Mouse (Mus musculus) ES-E14 (cell line): ENCODE results near the gene Zfp652. TPM values are rescaled to one million over a fixed set of nuclear protein-coding genes. Genes with fewer than 3 reads are reported as not detected.
A peak's percentile ranks its signal among the peaks of the same experiment; 100 is the strongest.

ENCODE experiments used
- DNase-seq: peaks from one replicate; pipeline ENCODE4 v3.0.0-alpha.2; 2013; ENCODE audit warnings: low read depth, low spot score
- H3K27ac ChIP-seq: 2 replicates; pipeline ENCODE4 v1.5.1; 2012; ENCODE audit warnings: low read depth, mild to moderate bottlenecking, low read length, moderate library complexity, mixed read lengths; ENCODE audit not compliant: poor library complexity, insufficient read depth, severe bottlenecking
- H3K36me3 ChIP-seq: 2 replicates; pipeline ENCODE4 v1.6.1; 2012; ENCODE audit warnings: mild to moderate bottlenecking, low read length, moderate library complexity, mixed read lengths; ENCODE audit not compliant: control insufficient read depth, poor library complexity, insufficient read depth, severe bottlenecking
- H3K4me1 ChIP-seq, 2 experiments: fragments of 150-350 bp in 1 of 2; sonication (generic) in 1 of 2; 2 replicates each; pipeline ENCODE4 v1.6.1; 2012; ENCODE audit warnings: low read length in 2 of 2, mild to moderate bottlenecking in 1 of 2, mixed read lengths in 1 of 2; ENCODE audit not compliant: control insufficient read depth in 2 of 2, insufficient read depth in 2 of 2, poor library complexity in 1 of 2
- H3K4me3 ChIP-seq, 2 experiments: fragments of 150-350 bp in 1 of 2; sonication (generic) in 1 of 2; 2 replicates each; pipeline ENCODE4 v1.5.1; 2012; ENCODE audit warnings: low read length in 2 of 2, low read depth in 1 of 2, mild to moderate bottlenecking in 1 of 2, mixed read lengths in 1 of 2; ENCODE audit not compliant: insufficient read depth in 1 of 2, poor library complexity in 1 of 2, severe bottlenecking in 1 of 2
- H3K9ac ChIP-seq: 2 replicates; pipeline ENCODE4 v1.6.1; 2012; ENCODE audit warnings: low read depth, mild to moderate bottlenecking, low read length, mixed read lengths; ENCODE audit not compliant: poor library complexity, insufficient read depth, severe bottlenecking
- H3K9me3 ChIP-seq: fragments of 150-350 bp; sonication (generic); 2 replicates; pipeline ENCODE4 v1.6.1; 2012; ENCODE audit warnings: low read depth, mild to moderate bottlenecking, low read length; ENCODE audit not compliant: control insufficient read depth, insufficient read depth
- CHD2 ChIP-seq: IDR thresholded peaks from 2 replicates; pipeline ENCODE4 v1.6.1; 2014; ENCODE audit warnings: mild to moderate bottlenecking, low read depth, low read length, inconsistent platforms
- HCFC1 ChIP-seq: IDR thresholded peaks from 2 replicates; pipeline ENCODE4 v1.6.1; 2012; ENCODE audit warnings: low read length, inconsistent platforms, borderline replicate concordance; ENCODE audit not compliant: insufficient read depth
- MAFK ChIP-seq: IDR thresholded peaks from 2 replicates; pipeline ENCODE4 v1.6.1; 2014; ENCODE audit warnings: mild to moderate bottlenecking, low read depth, low read length, inconsistent platforms; ENCODE audit not compliant: insufficient read depth
- ZC3H11A ChIP-seq: IDR thresholded peaks from 2 replicates; pipeline ENCODE4 v1.6.1; 2012; ENCODE audit warnings: low read depth, mild to moderate bottlenecking, inconsistent platforms, low read length, borderline replicate concordance
- ZNF384 ChIP-seq: IDR thresholded peaks from 2 replicates; pipeline ENCODE4 v1.6.1; 2012; ENCODE audit warnings: low read depth, low read length, inconsistent platforms
- in situ Hi-C, 2 experiments: fragments of 600-800 bp; cut with MboI; formaldehyde crosslinking; loops; one replicate each; pipeline ENCODE4 v1.15.1; 2025; ENCODE audit warnings: low sequenced_read_pairs in 2 of 2, inconsistent platforms in 1 of 2; ENCODE audit not compliant: unreplicated experiment in 2 of 2
- total RNA-seq: library from RNA; depleted of rRNA; stranded (reverse); fragments of 300-350 nt; gene quantifications from 2 replicates; pipeline ENCODE4 v1.2.3, GENCODE M21; 2012

The Zfp652 gene
- total RNA-seq, 1 experiment, result 26.9 TPM

DNA sequence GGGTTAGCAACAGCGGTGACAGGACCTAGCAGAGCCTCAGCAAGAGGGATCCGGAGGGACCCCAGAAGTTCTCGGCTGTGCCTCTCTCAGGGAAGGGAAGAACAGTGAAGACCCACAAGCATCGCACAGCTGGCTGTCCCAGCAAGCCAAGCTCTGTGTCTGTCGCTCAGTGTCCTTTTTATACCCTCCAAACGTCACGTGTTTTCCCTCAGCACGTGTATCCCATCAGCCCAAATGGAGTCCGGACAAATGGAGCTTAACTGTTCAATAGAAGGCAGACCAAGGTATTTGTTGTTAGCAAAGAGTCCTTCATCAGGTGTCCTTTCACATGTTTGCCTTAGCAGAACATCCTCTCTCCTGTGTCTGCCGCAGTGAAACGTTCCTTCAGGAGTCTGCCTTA lies 69.1 kb downstream of the Zfp652 start:
- Histone ChIP-seq H3K27ac (no peak overlapping the region), H3K9me3 (no peaks in the 10 kb centered on the region), H3K4me1 (peaks cover 0 to 9% of the 10 kb centered on the region in 2 experiments; a peak in 3 of 4 replicates), H3K36me3 (no peaks in the 10 kb centered on the region; the same call in 1 of the 2 replicates), H3K4me3 (no peak overlapping the region), H3K9ac (no peak overlapping the region)
- in situ Hi-C loops, result no loop called here
- TF ChIP-seq MAFK (no peak), ZC3H11A (no peak), ZNF384 (no peak), HCFC1 (no peak), CHD2 (no peak)
- DNase-seq, result no peak

DNA sequence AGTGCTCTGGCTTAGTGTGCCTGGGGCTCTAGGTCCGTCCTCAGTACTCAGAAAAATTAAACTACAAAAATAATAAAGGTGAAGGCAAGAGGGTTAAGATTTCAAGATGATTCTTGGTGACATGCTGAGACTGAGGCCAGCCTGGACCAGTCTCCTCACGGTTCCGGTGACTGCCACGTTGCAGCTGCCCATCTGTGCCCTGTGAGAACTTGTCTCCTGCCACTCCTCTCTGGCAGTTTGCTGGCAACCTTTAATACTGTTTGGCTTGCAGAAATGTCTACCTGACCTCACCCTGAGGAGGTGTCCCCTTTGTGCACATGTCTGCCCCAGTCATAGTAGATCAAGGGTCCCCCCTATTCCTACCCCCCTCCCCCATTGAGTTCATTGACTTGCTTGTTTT lies 71.0 kb downstream of the Zfp652 start:
- in situ Hi-C loops, result no loop called here
- TF ChIP-seq HCFC1, result no peak
- TF ChIP-seq ZNF384, result no peak
- no peak for TF ChIP-seq CHD2
- no peak for TF ChIP-seq ZC3H11A
- TF ChIP-seq MAFK, result no peak
- H3K4me1 ChIP-seq, result peaks cover 0 to 2% of the 10 kb centered on the region in 2 experiments; a peak in 3 of 4 replicates
- no peaks in the 10 kb centered on the region for H3K9me3 ChIP-seq
- no peak overlapping the region for H3K27ac ChIP-seq
- H3K9ac ChIP-seq, result no peak overlapping the region
- no peak overlapping the region for H3K4me3 ChIP-seq
- H3K36me3 ChIP-seq, result no peaks in the 10 kb centered on the region
- DNase-seq, result no peak

DNA sequence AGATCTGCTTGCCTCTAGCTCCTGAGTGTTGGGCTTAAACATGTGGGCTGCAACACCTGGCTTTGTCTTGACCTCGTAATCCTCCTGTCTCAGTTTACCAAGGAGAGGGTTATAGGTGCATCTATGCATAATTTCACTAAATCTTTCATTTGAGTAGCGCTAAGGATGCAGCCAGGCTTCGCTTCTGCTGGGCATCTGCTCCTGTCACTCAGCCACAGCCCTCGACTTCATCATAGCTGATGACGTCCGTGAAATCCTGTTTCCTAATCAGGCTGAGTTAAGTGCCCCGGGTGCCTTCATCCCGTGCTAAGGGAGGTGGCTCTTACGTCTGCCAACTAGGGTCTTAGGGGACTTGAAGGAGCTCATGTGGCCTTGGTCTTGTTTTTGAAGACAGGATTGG lies 71.5 kb downstream of the Zfp652 start:
- Histone ChIP-seq H3K4me3 (no peak overlapping the region), H3K27ac (no peak overlapping the region), H3K9me3 (no peaks in the 10 kb centered on the region), H3K36me3 (no peaks in the 10 kb centered on the region), H3K9ac (no peak overlapping the region), H3K4me1 (peaks cover 0 to 2% of the 10 kb centered on the region in 2 experiments; a peak in 3 of 4 replicates)
- TF ChIP-seq ZC3H11A (no peak), ZNF384 (no peak), CHD2 (no peak), HCFC1 (no peak), MAFK (no peak)
- no peak for DNase-seq
- in situ Hi-C loops, result no loop called here

DNA sequence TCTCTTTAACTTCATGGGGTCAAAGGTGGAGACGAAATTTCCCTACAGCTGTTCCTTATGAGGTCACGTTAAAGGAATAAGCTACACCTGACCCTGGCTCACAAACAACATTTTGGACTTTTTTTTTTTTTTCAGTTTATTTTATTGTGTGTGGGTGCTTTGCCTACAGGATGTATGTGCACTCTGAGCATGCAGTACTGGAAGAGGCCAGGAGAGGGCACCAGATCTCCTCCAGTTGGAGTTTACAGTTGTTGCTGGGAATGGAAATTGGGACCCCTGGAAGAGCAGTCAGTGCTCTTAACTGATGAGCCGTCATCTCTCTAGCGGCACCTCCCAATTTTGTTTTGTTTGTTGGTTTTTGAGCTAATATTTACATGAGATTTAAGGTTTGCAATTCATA lies 73.2 kb downstream of the Zfp652 start:
- H3K4me1 ChIP-seq, result peaks cover 0 to 4% of the 10 kb centered on the region in 2 experiments; a peak in 3 of 4 replicates
- H3K9ac ChIP-seq, result no peak overlapping the region
- TF ChIP-seq ZC3H11A (peak; percentile 63; the same call in 1 of the 2 replicates), MAFK (no peak), HCFC1 (0 out of 2 replicates have a peak, but pooled peaks have one; percentile 37), CHD2 (no peak), ZNF384 (peak; percentile 90)
- no peak overlapping the region for H3K27ac ChIP-seq
- H3K36me3 ChIP-seq, result no peaks in the 10 kb centered on the region
- peak; percentile 80 for DNase-seq
- no peaks in the 10 kb centered on the region for H3K9me3 ChIP-seq
- H3K4me3 ChIP-seq, result no peak overlapping the region
- in situ Hi-C loops, result no loop called here

DNA sequence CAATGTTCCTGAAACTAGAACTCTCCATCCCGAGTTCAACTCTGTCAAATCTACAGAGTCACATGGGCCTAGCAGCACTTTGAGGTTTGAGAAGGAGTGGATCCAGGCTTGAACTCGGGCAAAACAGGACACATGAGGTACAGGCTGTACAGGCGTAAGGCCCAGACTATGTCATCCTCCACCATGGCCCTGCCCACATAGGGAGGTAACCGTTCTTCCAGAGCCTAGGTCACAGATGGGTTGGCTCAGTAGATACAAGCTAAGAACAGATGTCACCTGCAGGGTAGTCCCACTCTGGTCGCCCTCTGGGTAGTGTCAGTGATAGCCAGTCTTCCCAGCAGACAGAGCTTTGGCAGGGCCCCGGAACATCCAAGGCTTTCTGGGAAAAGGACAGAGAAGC lies 74.0 kb downstream of the Zfp652 start:
- TF ChIP-seq CHD2, result no peak

More for the DNA sequence above, 74.0 kb downstream of the Zfp652 start:
- Histone ChIP-seq H3K9ac (no peak overlapping the region), H3K4me3 (no peak overlapping the region), H3K27ac (no peak overlapping the region), H3K36me3 (no peaks in the 10 kb centered on the region), H3K4me1 (peaks cover 0 to 4% of the 10 kb centered on the region in 2 experiments; a peak in 2 of 4 replicates), H3K9me3 (no peaks in the 10 kb centered on the region)
- DNase-seq, result no peak
- in situ Hi-C loops, result no loop called here
